Mouse (Mus musculus) brain, embryonic 14.5 days (tissue): ENCODE measurements around the gene Daam2.

Experiments
- CTCF ChIP-seq: fragments of 200-500 bp; IDR thresholded peaks from 2 replicates; pipeline ENCODE4 v1.5.1; 2012; ENCODE audit warnings: inconsistent platforms, mild to moderate bottlenecking, moderate library complexity, borderline replicate concordance; ENCODE audit not compliant: insufficient read depth, insufficient read length; ENCODE audit errors: extremely low read depth
- POLR2A ChIP-seq: fragments of 200-500 bp; IDR thresholded peaks from 2 replicates; pipeline ENCODE4 v1.6.1; 2012; ENCODE audit warnings: mild to moderate bottlenecking, inconsistent platforms, borderline replicate concordance; ENCODE audit not compliant: poor library complexity, insufficient read depth, insufficient read length, severe bottlenecking; ENCODE audit errors: extremely low read depth

DNA sequence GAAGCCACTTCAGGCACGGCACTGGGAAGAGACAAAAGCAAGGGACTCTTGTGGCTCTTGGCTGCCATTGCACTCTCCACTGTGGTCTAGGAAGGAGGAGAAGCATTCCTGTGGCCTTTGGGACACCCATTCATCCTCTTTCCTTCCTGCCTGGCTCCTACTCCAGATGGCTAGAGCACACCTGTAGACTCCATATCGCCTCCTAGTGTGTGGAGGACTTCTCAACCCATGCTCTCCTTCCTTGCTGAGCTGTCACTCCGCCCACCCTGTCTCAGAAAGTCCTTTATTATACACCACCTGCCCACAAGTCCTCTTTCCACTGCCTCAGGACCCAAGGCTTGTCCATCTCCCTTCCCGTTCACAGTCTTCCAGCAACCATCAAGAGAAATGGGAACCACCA is 70.9 kb downstream of the Daam2 start:
- TF ChIP-seq CTCF, result no peak
- TF ChIP-seq POLR2A, result no peak
